Mouse (Mus musculus): ENCODE measurements around the gene Kcnb1.

Gene Kcnb1

DNA sequence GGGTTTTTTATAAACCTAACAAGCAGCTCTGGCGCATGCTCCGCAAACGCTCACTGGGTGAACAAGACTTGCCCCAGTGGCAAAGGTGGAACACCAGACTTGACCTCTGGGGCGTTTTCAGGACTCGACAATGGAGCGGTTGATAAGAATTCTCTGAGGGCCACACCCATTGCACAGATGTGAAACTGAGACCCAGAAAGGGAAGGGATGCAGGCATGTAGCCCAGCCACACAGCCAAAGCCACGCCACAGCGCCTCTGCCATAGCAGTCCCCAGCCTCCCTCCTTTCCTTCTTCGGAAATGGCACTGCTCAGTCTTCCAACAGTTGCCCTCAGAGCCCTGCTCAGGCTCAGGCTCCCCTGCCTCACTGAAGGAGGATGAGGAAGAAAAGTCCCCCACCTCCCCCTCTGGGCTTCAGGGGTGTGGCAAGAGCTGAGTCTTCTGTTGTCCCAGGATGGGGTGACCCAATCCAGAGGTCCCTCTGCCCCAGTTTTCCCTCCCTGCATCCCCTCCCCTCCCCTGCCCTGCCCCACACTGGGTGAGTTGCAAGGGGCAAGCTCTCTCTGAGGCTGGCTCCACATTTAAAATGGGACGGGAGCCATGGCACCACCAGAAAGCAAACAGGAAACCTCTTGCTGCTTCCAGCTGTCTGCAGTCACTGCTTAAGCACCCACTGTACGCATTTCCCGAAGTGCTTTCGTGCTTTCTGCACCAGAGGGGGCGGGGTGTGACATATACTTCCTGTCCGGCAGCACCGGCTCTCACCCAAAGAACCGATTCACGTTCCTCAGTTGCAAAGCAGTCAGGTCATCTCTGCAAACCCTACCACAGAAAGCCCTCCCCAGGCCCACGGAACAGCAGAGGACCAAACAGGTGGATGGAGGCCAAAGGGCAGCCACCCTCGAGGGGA is 61.0 kb downstream of the Kcnb1 start:
- peak in 1 of 2 experiments; percentile 26 for DNase-seq (ENCODE audit: low spot score in 2 of 2)

DNA sequence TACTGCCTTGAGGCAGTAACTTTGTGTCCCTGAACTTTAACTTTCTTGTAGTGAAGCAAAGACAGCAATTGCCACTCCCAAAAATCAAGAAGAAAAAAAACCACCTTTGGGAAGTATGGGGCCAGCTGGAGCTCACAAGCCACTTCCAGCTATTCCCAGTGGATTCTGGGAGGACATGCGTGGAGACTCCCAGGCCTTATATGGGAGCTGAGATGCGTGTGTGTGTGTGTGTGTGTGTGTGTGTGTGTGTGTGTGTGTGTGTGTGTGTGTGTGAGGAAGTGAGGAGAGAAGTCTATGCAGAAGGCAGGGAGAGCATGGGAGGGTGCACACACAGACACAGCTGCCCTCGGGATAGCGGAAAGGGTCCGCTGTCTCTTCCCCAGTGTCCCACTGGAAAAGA is 62.6 kb downstream of the Kcnb1 start:
- DNase-seq (ENCODE audit: low spot score in 2 of 2): no peak

DNA sequence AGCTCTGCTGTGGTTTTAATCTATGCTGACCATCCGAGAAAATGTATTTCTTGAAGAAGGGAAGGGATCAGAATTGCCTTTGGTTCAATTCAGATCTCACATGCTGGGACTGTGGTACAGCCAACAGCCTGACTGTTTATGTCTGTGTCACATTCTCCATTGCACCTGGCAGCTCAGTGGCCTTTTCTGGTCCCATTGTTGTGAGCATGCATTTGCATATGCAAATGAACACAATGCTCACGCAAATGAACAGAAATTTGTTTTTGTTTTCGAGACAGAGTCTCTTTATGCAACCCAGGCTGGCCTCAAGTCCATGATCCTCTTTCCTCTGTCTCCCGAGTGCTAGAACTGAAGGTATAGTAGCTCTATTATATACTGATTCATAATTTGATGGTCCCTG is 64.2 kb downstream of the Kcnb1 start:
- DNase-seq (ENCODE audit: low spot score in 2 of 2): no peak

DNA sequence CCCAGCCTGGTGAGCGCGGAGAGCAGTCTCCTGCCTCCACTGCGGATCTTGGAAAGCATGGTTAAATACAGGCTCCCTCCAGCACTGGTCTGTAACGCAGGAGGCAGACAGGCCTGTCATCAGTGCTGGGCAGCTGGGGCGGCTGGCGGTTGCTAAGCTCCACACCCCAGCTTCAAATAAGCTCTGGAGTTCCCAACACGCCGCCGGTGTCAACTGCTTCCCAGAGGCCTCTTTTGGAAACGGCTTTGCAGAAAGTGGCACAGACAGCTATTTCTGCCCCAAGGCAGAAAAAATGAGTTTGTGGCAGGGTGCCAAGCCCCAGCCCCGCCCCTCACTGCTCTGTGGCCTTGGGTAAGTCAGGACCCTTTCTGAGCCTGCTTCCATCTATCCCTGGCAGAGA is 66.0 kb downstream of the Kcnb1 start:
- DNase-seq (ENCODE audit: low spot score in 2 of 2): no peak

DNA sequence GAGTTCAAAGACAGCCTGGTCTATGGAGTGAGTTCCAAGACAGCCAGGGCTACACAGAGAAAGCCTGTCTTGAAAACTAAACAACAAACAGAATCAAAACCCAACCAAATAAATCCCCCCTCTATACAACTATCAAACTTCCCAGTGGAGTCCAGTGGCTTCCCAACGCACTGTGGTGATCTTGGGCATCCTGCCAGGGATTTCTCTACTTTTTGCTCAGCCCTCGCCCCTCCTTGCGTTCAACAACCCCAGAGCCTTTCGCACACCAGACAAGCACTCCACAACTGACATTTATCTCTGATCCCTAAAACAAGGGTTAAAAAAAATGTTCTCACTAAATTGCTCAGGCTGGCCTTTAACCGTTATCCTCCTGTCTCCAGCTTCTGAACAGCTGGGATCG is 67.2 kb downstream of the Kcnb1 start:
- DNase-seq (ENCODE audit: low spot score in 2 of 2): no peak

DNA sequence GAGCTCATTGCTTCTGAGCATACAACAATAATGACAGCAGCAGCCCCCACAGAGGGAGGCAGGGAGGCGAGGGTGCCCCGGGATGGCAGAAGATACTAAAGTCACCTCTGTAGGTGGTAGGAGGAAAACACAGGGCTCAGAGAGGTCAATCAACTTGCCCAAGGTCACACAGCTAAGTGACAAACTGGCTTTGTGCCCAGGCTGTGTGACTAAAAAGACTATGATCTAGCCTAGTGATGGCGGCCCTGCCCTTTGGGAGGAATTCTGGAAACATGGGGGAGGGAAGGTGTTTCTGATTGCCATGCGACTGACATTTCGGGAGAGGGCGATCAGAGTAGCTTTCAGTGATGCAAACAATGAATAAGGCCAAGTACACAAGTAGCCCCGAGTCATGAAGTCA is 68.0 kb downstream of the Kcnb1 start:
- no peak for DNase-seq (ENCODE audit: low spot score in 2 of 2)

DNA sequence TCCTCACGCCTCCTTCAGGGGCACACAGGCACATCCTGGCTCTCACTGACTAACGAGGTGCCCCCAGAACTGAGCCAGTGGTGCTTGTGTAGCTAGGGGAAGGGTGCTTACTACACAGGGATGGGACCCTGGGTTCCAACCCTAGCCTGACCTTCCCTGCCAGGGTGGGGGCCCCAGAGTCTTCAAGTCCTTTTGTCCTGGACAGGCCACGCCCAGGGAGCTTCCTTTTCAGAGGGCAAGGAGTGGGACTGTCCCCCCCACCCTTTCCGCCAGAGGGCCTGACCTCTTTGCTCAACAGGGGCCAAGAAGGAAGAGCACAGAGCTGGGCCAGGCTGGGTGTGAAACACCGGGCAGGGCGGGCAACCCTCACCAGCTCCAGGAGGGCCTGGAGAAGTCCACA is 68.7 kb downstream of the Kcnb1 start:
- no peak for DNase-seq (ENCODE audit: low spot score in 2 of 2)

DNA sequence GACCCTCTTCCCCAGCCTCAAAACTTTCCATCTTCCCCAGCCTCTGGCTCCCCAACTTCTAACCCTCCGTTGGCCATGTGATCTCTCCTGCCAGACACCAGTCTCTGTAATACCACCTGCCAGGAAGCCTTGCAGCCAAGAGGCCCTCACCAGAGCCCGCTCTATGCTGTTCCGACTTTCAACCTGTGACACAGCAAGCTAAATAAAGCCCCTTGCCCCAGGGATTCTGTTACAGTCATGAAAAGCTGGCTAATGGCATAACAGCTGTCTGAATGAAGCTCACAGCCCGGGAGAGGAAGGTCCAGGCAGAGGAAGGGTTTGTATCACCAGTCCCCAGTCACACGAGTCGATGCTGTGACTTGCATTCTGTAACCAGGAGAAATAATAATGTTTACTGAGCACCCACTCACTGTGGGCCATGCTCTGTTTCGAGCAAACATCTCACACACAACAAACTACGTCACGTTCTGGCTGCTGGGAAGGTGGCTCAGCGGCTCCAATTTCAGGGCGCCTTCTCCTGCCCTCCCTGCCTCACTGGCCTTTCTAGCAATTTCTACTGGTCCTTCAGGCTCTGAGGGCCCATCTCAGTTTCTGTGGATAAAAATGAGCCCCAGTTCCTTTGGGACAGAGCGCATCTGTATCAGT is 69.6 kb downstream of the Kcnb1 start:
- no peak for DNase-seq (ENCODE audit: low spot score in 2 of 2)

DNA sequence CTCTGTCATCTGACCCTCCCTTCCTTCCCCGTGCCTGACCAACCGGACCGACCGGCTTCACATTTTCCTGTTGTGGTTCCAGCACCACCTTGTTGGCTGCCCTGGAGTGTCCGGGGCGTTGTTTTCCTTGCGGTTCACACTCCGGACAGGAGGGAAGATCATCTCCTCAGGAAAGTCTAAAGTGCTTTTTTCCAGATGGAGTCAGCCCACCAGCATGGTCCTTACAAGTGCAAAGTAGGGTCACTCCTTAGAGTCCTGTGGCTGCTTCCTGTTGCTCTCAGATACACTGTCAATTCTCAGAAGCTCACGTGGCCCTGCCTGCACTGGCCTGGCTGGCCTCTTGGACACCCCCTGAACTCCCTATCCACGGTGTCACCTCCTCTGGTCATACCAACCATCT is 71.9 kb downstream of the Kcnb1 start:
- DNase-seq (ENCODE audit: low spot score in 2 of 2): no peak

DNA sequence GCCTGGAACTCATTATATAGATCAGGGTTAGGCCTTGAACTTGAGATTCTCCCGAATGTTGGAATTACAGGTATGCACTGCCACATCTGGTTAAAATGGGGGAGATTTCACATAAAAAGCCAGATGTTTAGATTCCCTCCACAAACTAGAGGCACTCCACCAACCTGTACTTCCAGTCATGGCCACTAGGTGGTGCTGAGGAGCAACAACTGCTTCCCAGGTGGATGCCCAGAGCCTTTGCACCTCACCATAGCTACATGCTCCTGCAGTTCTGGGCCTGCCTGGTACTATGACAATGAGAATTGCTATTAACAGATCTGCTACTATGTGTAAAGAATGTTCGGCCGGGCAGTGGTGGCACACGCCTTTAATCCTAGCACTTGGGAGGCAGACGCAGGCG is 77.2 kb downstream of the Kcnb1 start:
- DNase-seq (ENCODE audit: low spot score in 2 of 2): peak; percentile 51 to 79

DNA sequence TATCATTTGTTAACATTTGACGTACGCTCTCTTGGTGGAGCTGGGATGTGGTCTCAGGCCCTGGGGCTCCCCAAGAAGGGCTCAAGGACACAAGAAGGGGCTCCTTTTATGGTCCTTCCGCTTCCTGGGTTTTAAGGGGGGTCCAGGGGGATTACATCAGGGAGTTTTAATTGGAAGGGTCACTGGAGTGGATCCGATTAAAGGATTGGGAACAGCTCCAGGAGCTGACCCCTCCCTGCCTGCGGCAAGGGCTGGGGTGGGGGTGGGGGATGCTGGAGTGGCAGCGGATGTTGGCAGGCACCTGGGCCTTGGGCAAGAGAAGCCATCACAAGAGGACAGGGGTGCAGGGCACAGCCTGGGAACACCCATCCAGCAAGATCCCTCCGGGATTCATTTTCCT is 77.7 kb downstream of the Kcnb1 start:
- no peak for DNase-seq (ENCODE audit: low spot score in 2 of 2)

DNA sequence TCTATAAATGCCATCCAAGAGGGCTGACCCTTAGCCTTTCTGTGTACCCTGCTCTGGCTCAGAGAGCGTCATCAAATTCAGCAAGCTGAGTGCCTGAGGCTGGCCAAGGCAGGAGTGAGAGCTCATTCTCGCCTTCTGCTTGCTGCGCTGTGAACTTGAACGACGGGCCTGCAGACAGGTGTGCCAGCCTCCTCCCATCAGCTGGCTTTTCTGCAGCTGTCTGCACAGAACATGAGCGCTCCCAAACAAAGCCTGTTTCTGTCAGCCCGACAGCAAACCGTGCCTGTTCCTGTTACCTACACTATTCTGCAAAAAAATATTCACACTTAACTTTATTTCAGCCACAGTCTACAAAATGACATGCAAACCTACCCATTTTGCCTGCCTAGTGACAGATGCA is 80.4 kb downstream of the Kcnb1 start:
- no peak for DNase-seq (ENCODE audit: low spot score in 2 of 2)

DNA sequence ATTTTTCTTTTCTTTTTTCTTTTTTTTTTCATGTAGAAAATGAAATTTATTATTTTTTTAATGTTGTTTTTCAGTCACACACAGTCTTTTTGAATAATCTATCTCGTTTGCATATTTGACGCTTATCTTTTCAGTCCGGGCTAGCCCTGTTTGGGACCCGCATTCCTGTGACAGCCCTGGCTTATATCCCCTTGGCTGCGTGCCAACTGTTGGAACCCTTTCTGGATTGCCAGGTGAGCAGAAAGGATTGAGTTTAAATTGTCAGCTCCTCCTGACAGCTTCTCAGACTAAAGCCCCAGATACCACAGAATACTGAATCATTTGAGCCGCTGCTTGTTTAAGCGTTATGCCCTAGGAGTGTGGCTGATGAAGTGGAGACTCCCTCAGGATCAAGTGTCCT is 86.4 kb downstream of the Kcnb1 start:
- no peak for DNase-seq (ENCODE audit: low spot score in 2 of 2)

DNA sequence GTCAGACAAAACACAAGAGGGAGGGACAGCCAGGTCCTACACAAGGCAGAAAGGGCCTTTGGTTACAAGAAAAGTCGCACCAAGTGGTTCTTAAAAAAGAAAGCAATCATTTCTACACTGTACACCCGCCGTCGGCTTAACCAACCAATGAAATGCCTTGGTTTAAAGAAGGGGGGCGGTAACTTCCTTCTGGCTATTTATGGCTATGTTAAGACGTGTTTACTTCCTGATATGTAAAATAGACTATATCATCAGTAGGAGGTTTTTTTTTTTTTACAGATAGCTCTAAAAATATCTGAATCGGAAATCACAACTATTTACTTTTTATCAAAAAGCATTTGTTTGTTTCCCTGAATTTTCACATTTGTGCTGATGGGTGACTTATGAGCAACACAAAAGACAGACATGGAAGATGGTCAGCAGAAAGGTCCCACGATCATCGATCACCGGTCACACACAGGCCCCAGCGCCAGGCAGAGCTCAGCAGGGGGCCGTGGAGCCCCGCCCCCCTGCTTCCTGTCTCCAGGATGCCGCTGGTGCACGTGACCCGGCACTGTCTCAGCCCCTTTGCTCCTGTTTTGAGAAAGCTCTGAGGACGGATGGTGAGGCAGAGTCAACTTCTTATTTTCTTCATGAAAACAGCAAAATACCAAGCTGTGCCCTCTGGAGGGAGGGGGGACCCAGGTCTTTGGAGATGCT is 88.1 kb downstream of the Kcnb1 start:
- peak; percentile 68 to 74 for DNase-seq (ENCODE audit: low spot score in 2 of 2)

DNA sequence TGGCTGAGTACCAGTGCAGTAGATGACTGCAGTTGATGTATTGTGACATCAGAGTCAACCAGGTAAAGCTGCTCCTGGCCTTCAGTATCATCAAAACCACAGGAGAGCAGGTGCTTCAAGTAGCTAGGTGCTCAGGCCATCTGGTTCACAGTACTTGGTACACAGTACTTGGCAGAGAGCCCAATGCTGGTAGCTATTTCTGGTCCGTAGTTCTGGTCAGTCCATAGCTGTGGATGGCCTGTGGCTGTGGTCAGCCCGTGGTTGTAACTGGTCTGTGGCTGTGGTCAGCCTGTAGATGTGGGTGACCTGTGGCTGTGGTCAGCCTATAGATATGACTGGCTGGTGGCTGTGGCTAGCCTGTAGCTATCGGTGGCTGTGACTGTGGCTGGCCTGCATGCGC is 95.3 kb downstream of the Kcnb1 start:
- DNase-seq (ENCODE audit: low spot score in 2 of 2): no peak

DNA sequence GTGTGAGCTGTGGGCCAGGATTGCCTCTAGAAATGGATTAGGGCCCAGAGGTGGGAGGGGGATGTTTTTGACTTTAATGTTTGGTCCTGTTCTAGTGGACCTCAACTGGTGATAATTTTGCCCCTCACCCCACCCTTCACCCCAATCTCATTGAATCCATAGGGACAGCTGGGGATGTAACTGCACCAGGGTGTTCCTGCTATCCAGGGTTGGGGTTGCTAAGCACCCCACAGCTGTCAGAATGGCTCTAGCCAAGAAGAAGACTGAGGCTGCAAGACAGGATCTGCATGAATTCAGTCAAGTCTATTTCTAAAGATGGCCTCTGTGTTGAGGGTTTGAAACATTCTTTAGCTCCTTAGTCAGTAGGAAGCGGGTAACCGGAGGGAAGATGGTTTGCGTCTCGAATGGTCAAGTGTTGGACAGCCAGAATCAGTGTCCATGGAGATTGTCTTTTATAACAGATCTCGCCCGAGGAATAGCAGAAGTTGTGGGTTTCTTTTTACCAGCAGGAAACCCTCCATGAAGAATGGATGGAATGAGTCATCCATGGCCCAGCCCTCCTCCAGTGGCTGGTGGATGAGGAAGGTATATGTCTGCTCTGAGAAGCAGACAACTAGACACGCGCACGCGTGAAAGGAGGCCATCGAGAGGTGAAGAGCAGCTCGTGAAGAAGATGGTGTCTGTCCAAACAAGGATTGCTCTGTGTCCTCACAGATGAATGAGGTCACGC is 96.6 kb downstream of the Kcnb1 start:
- DNase-seq (ENCODE audit: low spot score in 2 of 2): no peak

DNA sequence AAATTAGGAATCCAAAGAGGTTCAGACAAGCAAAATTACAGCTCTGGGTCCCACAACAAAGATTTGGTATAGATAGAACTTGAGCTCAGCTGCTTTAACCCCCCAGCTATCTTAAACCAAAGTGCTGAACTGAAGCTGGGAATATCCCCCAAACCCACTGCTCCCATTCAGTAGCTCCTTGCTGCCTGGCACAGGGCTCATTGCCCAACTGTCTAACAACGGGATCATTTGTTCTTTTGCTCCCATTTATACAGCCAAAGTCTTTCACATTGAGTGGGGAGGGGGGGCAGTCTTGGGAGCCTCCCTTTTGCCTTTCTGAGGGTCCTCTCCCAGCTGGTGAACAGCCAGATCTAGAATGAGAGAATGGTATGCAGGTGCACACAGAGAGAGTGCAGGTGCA is 99.7 kb downstream of the Kcnb1 start:
- no peak for DNase-seq (ENCODE audit: low spot score in 2 of 2)

DNA sequence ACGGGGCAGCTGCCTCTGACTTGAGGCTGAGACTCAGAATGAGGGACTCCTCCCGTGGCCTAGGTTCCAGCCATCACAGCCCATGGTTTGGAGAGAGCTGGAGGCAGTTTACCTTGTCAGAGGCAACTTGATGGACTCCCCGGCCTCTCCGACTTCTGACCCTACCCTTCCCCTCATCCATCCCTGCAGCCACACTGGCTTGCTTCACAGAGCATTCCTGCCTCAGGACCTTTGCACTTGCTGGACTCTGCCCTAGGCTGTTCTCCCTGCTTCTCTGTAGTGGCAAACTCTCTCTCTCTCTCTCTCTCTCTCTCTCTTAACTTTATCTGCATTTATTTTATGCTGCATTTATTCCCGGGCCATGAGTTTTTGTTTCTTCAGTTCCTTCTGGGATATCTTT is 103.1 kb downstream of the Kcnb1 start:
- no peak for DNase-seq (ENCODE audit: low spot score in 2 of 2)

DNA sequence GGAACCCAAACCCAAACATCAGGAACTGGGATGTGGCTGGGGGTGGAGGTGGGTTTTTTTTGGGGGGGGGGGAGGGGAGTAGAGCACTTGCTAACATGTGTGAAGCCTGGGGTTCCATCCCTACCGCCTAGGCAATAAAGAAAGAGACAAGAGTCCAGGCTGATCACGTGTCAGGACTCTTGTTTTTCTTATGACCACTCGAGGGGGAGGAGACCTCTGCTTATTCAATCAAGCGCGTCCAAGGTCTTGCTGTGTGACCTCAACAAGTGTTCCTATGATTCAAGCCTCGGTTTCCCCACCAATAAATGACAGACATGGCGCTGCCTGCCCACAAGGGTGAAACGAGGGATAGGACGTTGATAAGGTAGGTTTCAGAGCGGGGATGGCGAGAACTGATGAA is 103.9 kb downstream of the Kcnb1 start:
- no peak for DNase-seq (ENCODE audit: low spot score in 2 of 2)

DNA sequence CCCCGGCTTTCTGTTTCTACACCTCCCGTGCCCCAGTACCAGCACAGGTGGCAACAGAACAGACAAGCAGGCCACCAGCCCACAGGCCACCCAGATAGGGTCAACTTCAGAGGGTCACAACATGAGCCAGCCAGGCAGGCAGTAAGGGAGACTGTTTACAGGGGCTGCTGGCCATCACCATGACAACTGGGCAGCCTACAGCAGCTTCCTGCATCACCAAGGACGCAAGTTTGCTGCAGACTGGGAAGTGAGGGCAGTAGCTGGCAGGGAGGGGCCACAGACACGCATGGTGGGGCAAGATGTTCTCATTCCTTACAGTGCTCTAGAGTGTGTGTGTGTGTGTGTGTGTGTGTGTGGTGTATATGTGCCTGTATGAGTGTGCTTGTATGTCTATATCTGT is 108.3 kb downstream of the Kcnb1 start:
- DNase-seq (ENCODE audit: low spot score in 2 of 2): no peak

DNA sequence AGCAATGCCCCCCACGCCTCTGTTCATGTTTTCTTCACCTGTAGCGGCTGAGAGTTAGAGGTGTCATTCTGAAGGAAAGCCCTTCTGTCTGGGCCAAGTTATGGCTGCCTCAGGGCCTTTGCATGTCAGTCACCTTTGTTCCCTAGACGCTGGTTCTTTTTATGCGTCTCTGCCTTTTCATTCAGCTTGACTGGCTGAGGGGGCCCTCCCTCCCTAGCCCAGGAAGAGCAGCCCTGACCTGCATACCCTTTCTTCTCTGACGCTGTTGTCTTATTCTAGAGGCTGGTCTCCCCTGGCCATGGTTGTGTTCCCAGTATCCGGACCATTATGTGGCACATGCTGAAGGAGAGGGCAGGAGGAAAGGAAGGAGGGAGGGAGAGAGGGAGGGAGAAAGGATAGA is 108.8 kb downstream of the Kcnb1 start:
- no peak for DNase-seq (ENCODE audit: low spot score in 2 of 2)

DNA sequence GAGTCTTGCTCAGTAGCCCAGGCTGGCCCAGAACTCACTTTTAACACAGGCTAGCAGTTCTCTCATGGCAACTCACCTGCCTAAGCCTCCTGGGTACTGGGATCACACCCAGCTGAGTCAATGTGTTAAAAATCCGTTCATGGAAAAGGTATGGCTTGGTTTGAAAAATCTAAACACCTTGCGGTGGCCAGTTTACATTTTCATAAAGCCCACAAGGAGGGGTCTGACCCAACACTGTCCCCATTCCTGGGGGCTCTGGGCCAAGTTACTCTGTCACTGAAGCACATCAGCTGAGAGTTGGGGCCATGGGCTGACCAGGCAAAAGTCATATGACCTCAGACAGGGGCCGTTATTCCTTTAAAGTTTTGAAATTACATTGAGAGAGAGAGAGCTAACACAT is 109.6 kb downstream of the Kcnb1 start:
- no peak for DNase-seq (ENCODE audit: low spot score in 2 of 2)

Measured in thymus, postnatal 10 days (tissue).